Mouse (Mus musculus): ENCODE measurements around the gene Trpv2. TPM values are rescaled to one million over a fixed set of nuclear protein-coding genes. Genes with fewer than 3 reads are reported as not detected.
A peak's percentile ranks its signal among the peaks of the same experiment; 100 is the strongest.
"Not testable (repeated sequence)": the region's sequence is repeated elsewhere in the genome, so short reads cannot be mapped to it uniquely, and the experiment has no call there.

Trpv2 gene
- total RNA-seq, 2 experiments from 2014 or later, result 3.4 to 4.5 TPM

DNA sequence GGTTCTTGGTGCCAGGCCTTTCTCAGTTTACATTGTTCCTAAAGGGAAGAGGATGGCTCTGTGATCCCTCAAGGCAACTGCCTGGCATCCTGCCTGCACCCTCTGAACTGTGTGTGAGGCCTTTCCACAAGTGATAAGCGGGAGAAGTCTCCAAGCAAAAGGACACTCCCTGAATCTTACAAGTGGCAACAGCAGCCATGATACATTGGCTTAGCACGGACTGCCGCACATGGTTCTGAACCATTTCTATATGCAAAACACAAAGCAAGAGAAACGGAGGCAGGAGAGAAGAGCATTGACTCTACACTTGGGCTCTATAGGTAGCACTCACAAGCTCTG, 71.0 kb downstream of the Trpv2 start:
- intact Hi-C loops (cut with DNase I), result no loop called here
- DNase-seq, result no peak

DNA sequence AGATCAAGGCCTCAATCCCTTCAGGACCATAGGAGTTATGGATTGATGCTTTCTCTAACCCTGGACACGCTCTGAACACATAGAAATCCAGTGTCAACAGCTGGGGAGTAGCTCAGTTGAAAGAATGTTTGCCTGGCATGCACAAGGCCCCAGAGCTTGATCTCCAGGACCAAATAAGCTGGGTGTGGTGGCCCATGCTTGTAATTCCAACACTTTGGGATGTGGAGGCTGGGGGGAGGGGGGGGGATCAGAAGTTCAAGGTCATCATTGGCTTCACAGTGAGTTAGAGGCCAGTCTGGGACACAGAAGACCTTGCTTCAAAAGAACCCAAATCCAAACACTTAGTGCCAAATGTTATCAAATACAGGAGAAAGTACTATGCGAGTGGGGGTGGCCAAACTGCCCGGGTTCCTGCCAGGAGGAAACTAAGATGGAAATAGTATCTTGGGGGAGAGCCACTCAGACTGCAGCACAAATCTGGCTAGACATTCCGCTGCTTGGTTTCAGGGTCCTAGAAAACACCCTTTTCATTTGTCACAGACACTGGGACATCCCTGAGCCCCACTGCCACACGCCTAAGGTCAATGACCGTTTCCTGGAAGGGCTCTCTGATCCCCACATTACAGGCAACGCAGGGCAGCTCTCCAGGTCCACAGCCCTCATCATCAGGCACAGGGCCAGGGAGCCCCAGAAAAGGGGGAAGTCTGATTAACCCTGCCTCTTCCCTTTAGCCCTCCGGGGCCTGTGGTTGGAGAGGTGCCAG, 71.6 kb downstream of the Trpv2 start:
- peak; percentile 58 to 69 for DNase-seq
- intact Hi-C loops (cut with DNase I), result no loop called here

DNA sequence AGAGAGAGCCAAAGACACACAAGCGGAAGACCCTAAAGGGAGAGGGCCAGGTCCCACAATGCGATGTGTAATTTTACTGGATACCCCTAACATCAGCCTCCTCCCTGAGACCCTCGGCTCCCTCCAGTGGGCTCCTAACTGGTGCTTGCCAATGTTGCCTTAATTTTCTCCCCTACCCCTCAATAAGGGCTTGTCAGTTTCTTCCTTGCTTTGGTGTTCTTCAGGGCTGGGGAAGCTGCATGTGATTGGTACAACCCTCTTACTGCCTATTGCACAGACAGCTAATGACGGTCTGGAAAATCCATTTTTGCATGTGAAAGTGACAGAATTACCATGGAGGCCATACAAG, 72.2 kb downstream of the Trpv2 start:
- intact Hi-C loops (cut with DNase I), result no loop called here
- no peak for DNase-seq

GRCm38 (mm10) chr11:62646958-62647515, 72.8 kb downstream of the Trpv2 start:
- no peak for DNase-seq
- intact Hi-C loops (cut with DNase I), result no loop called here

GRCm38 (mm10) chr11:62647661-62648590, 73.6 kb downstream of the Trpv2 start, which contains the start of gene Lrrc75a:
Gene Lrrc75a, minus strand, starts transcription at chr11:62648523.
- intact Hi-C loops (cut with DNase I), result loop anchor here (2.0 kb wide), 1 partner anchor 35 kb away; no protein-coding TSS in a partner anchor
- peak; percentile 61 to 64 for DNase-seq

- intact Hi-C loops (cut with DNase I), result loop anchor here (2.0 kb wide), 1 partner anchor 36 kb away; no protein-coding TSS in a partner anchor
- DNase-seq, result peak; percentile 98
Measured at GRCm38 (mm10) chr11:62648591-62649391, 74.5 kb downstream of the Trpv2 start, which contains the start of gene Mmgt2. Gene Mmgt2, plus strand, starts transcription at chr11:62648664.

DNA sequence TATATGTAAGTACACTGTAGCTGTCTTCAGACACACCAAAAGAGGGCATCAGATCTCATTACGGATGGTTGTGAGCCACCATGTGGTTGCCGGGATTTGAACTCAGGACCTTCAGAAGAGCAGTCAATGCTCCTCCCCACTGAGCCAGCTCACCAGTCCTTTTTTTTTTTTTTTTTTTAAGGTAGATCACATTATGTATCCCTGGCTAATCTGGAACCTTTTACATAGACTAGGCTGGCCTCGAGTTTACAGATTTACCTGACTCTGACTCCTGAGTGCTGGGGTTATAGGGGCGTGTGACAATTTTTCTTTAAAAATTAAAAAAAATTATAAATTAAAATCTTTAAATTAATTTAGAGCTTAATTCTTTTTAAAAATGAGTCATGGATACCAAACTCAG, 75.5 kb downstream of the Trpv2 start:
- DNase-seq, result not testable (repeated sequence)
- intact Hi-C loops (cut with DNase I), result loop anchor here (2.0 kb wide), 2 partner anchors 25 to 37 kb away; no protein-coding TSS in a partner anchor

Other genes starting within 250 kb of the Trpv2 start
- 1 to 10 TPM; 3.8 to 4.3 TPM for gene Pigl, start 116.0 kb upstream of the Trpv2 start, total RNA-seq (2021)
- 100 to 1,000 TPM; 132 to 136 TPM for gene Ncor1, start 115.9 kb upstream of the Trpv2 start, total RNA-seq (2021)
- 10 to 100 TPM; 16.8 to 20.0 TPM for gene Cenpv, start 35.2 kb upstream of the Trpv2 start, total RNA-seq (2021)
- 100 to 1,000 TPM; 658 to 665 TPM for gene Ubb, start 23.3 kb upstream of the Trpv2 start, total RNA-seq (2021)
- gene Lrrc75a, start 74.0 kb downstream of the Trpv2 start, total RNA-seq (2021), result 1 to 10 TPM; 6.3 to 7.9 TPM
- gene Mmgt2, start 74.2 kb downstream of the Trpv2 start, total RNA-seq (2021), result 10 to 100 TPM in 1 of 2 experiments, 1 to 10 TPM in 1; 10.0 to 10.3 TPM
- gene Zfp287, start 157.4 kb downstream of the Trpv2 start, total RNA-seq (2021), result 1 to 10 TPM; 2.8 to 3.0 TPM
- not detected for gene Gm10428, start 178.6 kb downstream of the Trpv2 start, total RNA-seq (2021)
- 1 to 10 TPM; 1.0 to 1.4 TPM for gene Zfp286, start 215.0 kb downstream of the Trpv2 start, total RNA-seq (2021)
- 1 to 10 TPM; 5.8 to 6.7 TPM for gene Trim16, start 245.7 kb downstream of the Trpv2 start, total RNA-seq (2021)